Mouse (Mus musculus) bone marrow, adult 2 months (tissue): ENCODE data around the gene Zfp740.

Source experiments
- CTCF ChIP-seq: fragments of 200-500 bp; IDR thresholded peaks from 2 replicates; pipeline ENCODE4 v1.5.1; 2011; ENCODE audit warnings: low read length, control low read depth; ENCODE audit not compliant: control insufficient read depth, insufficient read depth
- POLR2A ChIP-seq: fragments of 200-500 bp; IDR thresholded peaks from 2 replicates; pipeline ENCODE4 v1.6.1; 2011; ENCODE audit warnings: low read depth, mild to moderate bottlenecking, control low read depth, low read length, borderline replicate concordance; ENCODE audit not compliant: control insufficient read depth

DNA sequence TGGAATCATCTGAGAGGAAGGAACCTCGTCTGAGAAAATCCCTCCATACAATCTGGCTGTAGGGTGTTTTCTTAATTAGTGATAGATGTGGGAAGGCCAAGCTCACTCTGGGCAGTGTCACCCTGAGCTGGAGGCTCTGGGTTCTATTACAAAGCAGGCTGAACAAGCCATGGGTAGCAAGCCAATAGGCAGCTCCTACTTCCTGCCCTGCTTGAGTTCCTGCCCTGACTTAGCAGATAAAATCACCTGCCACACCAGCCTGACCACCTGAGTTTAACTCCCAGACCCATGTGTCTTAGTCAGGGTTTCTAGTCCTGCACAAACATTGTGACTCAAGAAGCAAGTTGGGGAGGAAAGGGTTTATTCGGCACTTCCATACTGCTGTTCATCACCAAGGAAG is 34.0 kb upstream of the Zfp740 start:
- TF ChIP-seq CTCF (no peak), POLR2A (no peak)
